Mouse (Mus musculus): ENCODE results near the gene Zfp760.
"Not testable (repeated sequence)": the region's sequence is repeated elsewhere in the genome, so short reads cannot be mapped to it uniquely, and the experiment has no call there.

Zfp760 gene

GRCm38 (mm10) chr17:21707343-21707996, at the start of gene Zfp760:
TSS of gene Zfp760 (plus strand) at chr17:21707741.
- DNase-seq (ENCODE audit: low read depth, low spot score): peak; percentile 97

- DNase-seq (ENCODE audit: low read depth, low spot score): not testable (repeated sequence)
Observed at GRCm38 (mm10) chr17:21678826-21679225, 28.7 kb upstream of the Zfp760 start.

- peak; percentile 99 for DNase-seq (ENCODE audit: low read depth, low spot score)
Observed at GRCm38 (mm10) chr17:21679273-21680018, 28.1 kb upstream of the Zfp760 start.

- not testable (repeated sequence) for DNase-seq (ENCODE audit: low read depth, low spot score)
Observed at GRCm38 (mm10) chr17:21680019-21680376, 27.5 kb upstream of the Zfp760 start.

GRCm38 (mm10) chr17:21691560-21691959, 16.0 kb upstream of the Zfp760 start, which contains the start of gene Gm10226:
TSS of gene Gm10226 (plus strand) at chr17:21691860.
- DNase-seq (ENCODE audit: low read depth, low spot score): no peak

- no peak for DNase-seq (ENCODE audit: low read depth, low spot score)
Observed at GRCm38 (mm10) chr17:21693342-21693741, 14.2 kb upstream of the Zfp760 start.

- no peak for DNase-seq (ENCODE audit: low read depth, low spot score)
Observed at GRCm38 (mm10) chr17:21696073-21696472, 11.5 kb upstream of the Zfp760 start.

GRCm38 (mm10) chr17:21702281-21703240, 5.0 kb upstream of the Zfp760 start:
- no peak for DNase-seq (ENCODE audit: low read depth, low spot score)

- no peak for DNase-seq (ENCODE audit: low read depth, low spot score)
Observed at GRCm38 (mm10) chr17:21703414-21703813, 4.1 kb upstream of the Zfp760 start.

GRCm38 (mm10) chr17:21708401-21708800, 860 bp downstream of the Zfp760 start:
- DNase-seq (ENCODE audit: low read depth, low spot score): peak; percentile 41

- DNase-seq (ENCODE audit: low read depth, low spot score): not testable (repeated sequence)
Observed at GRCm38 (mm10) chr17:21730495-21730894, 23.0 kb downstream of the Zfp760 start, which contains the start of gene Zfp229. TSS of gene Zfp229 (plus strand) at chr17:21730795.

- DNase-seq (ENCODE audit: low read depth, low spot score): no peak
Observed at GRCm38 (mm10) chr17:21733049-21733448, 25.5 kb downstream of the Zfp760 start.

GRCm38 (mm10) chr17:21733529-21734031, 26.0 kb downstream of the Zfp760 start:
- DNase-seq (ENCODE audit: low read depth, low spot score): peak; percentile 95

GRCm38 (mm10) chr17:21752791-21753190, 45.2 kb downstream of the Zfp760 start:
- no peak for DNase-seq (ENCODE audit: low read depth, low spot score)

GRCm38 (mm10) chr17:21753342-21754208, 46.0 kb downstream of the Zfp760 start:
- no peak for DNase-seq (ENCODE audit: low read depth, low spot score)

GRCm38 (mm10) chr17:21770336-21770735, 62.8 kb downstream of the Zfp760 start:
- no peak for DNase-seq (ENCODE audit: low read depth, low spot score)
